ENCODE assay signal across 10 mouse cellular contexts in genomic region chr12:5246193-5246621, GRCm38 (mm10).
DNase-seq lines count a peak whose midpoint lies in the region; ATAC-seq and TF ChIP-seq lines count a peak whose summit lies in the region.
"Had no signal": no experiment of that assay in that cellular context is flagged by ENCODE, and none has a peak within 500 bp of the region (broad histone marks: within the 10 kb centered on the region; RNA-seq: fewer than 3 reads in every experiment).

No protein-coding gene starts in this region.

- H3K4me1 ChIP-seq in heart, embryonic 11.5 days (ENCODE audit: control insufficient read depth, insufficient read depth, low read length): peaks cover 27% of the 10 kb centered on the region
- H3K4me1 ChIP-seq in neural tube, embryonic 11.5 days (ENCODE audit: control insufficient read depth, insufficient read depth, low read length): peaks cover 7% of the 10 kb centered on the region; the same call in 1 of the 2 replicates
- H3K4me1 ChIP-seq in heart, postnatal 0 days (ENCODE audit: control insufficient read depth, insufficient read depth): peaks cover 8% of the 10 kb centered on the region; the same call in 1 of the 2 replicates

- no peaks in the 10 kb centered on the region for H3K9me3 ChIP-seq in heart, embryonic 11.5 days (replicated peaks; ENCODE audit: control insufficient read depth, low read length)
- no peaks in the 10 kb centered on the region for H3K9me3 ChIP-seq in neural tube, embryonic 11.5 days (ENCODE audit: control insufficient read depth, low read length)
- H3K9me3 ChIP-seq in heart, postnatal 0 days (replicated peaks; ENCODE audit: control insufficient read depth, low read length): no peaks in the 10 kb centered on the region

- no peaks in the 10 kb centered on the region for H3K27me3 ChIP-seq in heart, embryonic 11.5 days (ENCODE audit: control insufficient read depth, insufficient read depth, low read length)
- H3K27me3 ChIP-seq in neural tube, embryonic 11.5 days (ENCODE audit: control insufficient read depth, insufficient read depth, low read length): no peaks in the 10 kb centered on the region
- no peaks in the 10 kb centered on the region for H3K27me3 ChIP-seq in heart, postnatal 0 days (ENCODE audit: control insufficient read depth, insufficient read depth, low read length)

- no peak for ATAC-seq in heart, embryonic 11.5 days (replicated peaks; ENCODE audit: insufficient number of reproducible peaks, low FRiP score, low TSS enrichment)
- peak; percentile 18; the same call in 1 of the 2 replicates for ATAC-seq in neural tube, embryonic 11.5 days (ENCODE audit: insufficient read depth, low FRiP score, low TSS enrichment)
- peak; percentile 21; the same call in 1 of the 2 replicates for ATAC-seq in heart, postnatal 0 days (ENCODE audit: insufficient read depth, low read depth)

- H3K9ac ChIP-seq in heart, embryonic 11.5 days (ENCODE audit: low read depth, low read length): no peak overlapping the region
- H3K9ac ChIP-seq in neural tube, embryonic 11.5 days (ENCODE audit: low read length): no peak overlapping the region
- no peak overlapping the region for H3K9ac ChIP-seq in heart, postnatal 0 days (replicated peaks; ENCODE audit: low read depth, low read length)

- H3K27ac ChIP-seq in heart, embryonic 11.5 days (ENCODE audit: low read depth, low read length): 0 out of 2 replicates have a peak overlapping the region, but pooled peaks have one; percentile 46
- no peak overlapping the region for H3K27ac ChIP-seq in neural tube, embryonic 11.5 days (ENCODE audit: low read depth, low read length)
- no peak overlapping the region for H3K27ac ChIP-seq in heart, postnatal 0 days (ENCODE audit: low read depth)

- no peak overlapping the region for H3K4me2 ChIP-seq in heart, embryonic 11.5 days
- no peak overlapping the region for H3K4me2 ChIP-seq in neural tube, embryonic 11.5 days (ENCODE audit: low read depth)
- H3K4me2 ChIP-seq in heart, postnatal 0 days (ENCODE audit: low read depth, low read length): no peak overlapping the region
- H3K4me2 ChIP-seq: liver, embryonic 11.5 days had no signal

- 45% methylated on average over 9 of the region's 9 CpGs for WGBS in heart, embryonic 11.5 days (ENCODE audit: insufficient replicate concordance)
- WGBS in neural tube, embryonic 11.5 days: 83% methylated on average over 9 of the region's 9 CpGs
- WGBS in heart, postnatal 0 days: 49% methylated on average over 9 of the region's 9 CpGs

- H3K4me3 ChIP-seq in heart, embryonic 11.5 days (ENCODE audit: low read depth, low read length): no peak overlapping the region
- H3K4me3 ChIP-seq in neural tube, embryonic 11.5 days (ENCODE audit: low read depth, low read length): no peak overlapping the region
- no peak overlapping the region for H3K4me3 ChIP-seq in heart, postnatal 0 days (ENCODE audit: low read depth, low read length)

- DNase-seq in heart, postnatal 4 days: no peak
- no peak for DNase-seq in neural tube, embryonic 11.5 days (ENCODE audit: low spot score)
- DNase-seq in neural tube, embryonic 10.5 days (ENCODE audit: extremely low spot score, low spot score): no peak
- no peak for DNase-seq in heart, postnatal 0 days (ENCODE audit: low spot score)
- peak; percentile 23 for DNase-seq in testis, postnatal 14 days (ENCODE audit: low spot score)
- DNase-seq in embryo, embryonic 9.5 days (ENCODE audit: extremely low spot score): no peak
- DNase-seq: right cerebral cortex, postnatal 14 days; thymus, postnatal 14 days had no signal

- TF ChIP-seq CTCF in heart, postnatal 0 days (IDR thresholded peaks at IDR 0.05; ENCODE audit: low read depth): no peak

- TF ChIP-seq EP300 in heart, postnatal 0 days (IDR thresholded peaks at IDR 0.05; ENCODE audit: low read depth): no peak

- no peaks in the 10 kb centered on the region for H3K36me3 ChIP-seq in heart, embryonic 11.5 days (ENCODE audit: control insufficient read depth, insufficient read depth, low read length)
- no peaks in the 10 kb centered on the region for H3K36me3 ChIP-seq in neural tube, embryonic 11.5 days (ENCODE audit: control insufficient read depth, insufficient read depth, low read length)
- H3K36me3 ChIP-seq in heart, postnatal 0 days (replicated peaks; ENCODE audit: control insufficient read depth, insufficient read depth, low read length): no peaks in the 10 kb centered on the region
